Mouse (Mus musculus): ENCODE measurements around the gene Glcci1. TPM values are rescaled to one million over a fixed set of nuclear protein-coding genes. Genes with fewer than 3 reads are reported as not detected.

The Glcci1 gene
- polyA plus RNA-seq, 1 experiment: 155 TPM

DNA sequence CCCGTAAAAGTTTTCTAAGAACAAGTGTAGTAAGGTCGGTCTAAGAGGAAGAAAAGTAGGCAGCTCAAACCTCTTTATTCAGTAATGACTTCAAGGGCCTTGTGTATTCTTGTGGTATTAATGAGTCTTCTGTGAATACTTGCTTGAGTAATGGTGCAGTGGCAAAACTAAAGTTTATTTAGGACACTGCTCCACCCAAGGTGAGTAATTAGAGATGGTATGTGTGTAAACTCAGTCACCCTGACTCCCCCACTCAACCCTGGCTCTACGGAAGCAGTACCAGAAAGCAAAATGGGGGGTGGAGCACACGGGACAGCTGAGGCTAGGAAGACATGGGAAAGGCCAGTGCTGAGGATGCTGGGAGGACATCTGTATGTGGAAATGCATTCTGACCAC is 13.6 kb upstream of the Glcci1 start:
- H3K27ac ChIP-seq (ENCODE audit: control insufficient read depth, insufficient read depth, low read depth, low read length): no peak overlapping the region
- H3K36me3 ChIP-seq (ENCODE audit: control insufficient read depth, insufficient read depth, low read length): no peaks in the 10 kb centered on the region
- no peaks in the 10 kb centered on the region for H3K4me1 ChIP-seq (ENCODE audit: control insufficient read depth, insufficient read depth, low read length)

DNA sequence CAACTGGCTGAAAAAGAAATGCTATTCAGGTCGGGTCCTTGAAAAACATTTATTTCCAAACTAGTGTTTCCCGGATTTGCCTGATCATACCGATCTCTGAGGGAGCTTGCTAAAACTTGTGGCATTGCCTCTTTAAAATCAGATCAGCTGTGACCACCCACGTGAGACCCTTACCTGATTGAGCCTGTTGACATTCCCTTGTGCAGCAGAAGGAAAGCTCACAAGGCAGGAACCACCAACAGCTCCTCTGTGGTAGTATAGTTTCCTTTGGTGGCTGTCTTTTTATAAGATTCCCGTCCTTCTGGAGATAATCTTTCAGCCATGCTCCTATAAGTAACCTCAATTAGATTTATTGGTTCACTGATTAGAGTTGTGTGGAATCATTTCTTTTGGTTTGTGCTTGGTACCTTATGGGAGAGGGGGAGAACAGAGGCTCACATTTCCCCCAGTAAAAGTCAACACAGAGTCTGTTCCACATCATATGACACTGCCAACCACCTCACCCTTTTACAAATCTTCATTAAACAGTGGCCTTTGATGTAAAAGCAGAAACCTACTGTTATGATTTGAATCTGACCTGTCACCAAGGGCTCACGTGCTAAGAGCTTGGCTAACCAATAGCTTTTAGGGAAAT is 12.0 kb upstream of the Glcci1 start:
- H3K4me3 ChIP-seq (ENCODE audit: control insufficient read depth, low read depth, low read length): no peak overlapping the region
- TF ChIP-seq CTCF (IDR thresholded peaks at IDR 0.05; ENCODE audit: control insufficient read depth, insufficient read depth, insufficient replicate concordance, low read depth, low read length) (no peak), POLR2A (IDR thresholded peaks at IDR 0.05; ENCODE audit: control insufficient read depth, low read depth, low read length) (no peak)

More for the DNA sequence above, 13.6 kb upstream of the Glcci1 start:
- H3K4me3 ChIP-seq (ENCODE audit: control insufficient read depth, low read depth, low read length): no peak overlapping the region
- no peaks in the 10 kb centered on the region for H3K27me3 ChIP-seq (ENCODE audit: control insufficient read depth, insufficient read depth, low read length)
- TF ChIP-seq CTCF (IDR thresholded peaks at IDR 0.05; ENCODE audit: control insufficient read depth, insufficient read depth, insufficient replicate concordance, low read depth, low read length) (no peak), POLR2A (IDR thresholded peaks at IDR 0.05; ENCODE audit: control insufficient read depth, low read depth, low read length) (no peak)

GRCm38 (mm10) chr6:8497868-8498257 is 11.5 kb upstream of the Glcci1 start:
- Histone ChIP-seq H3K4me3 (ENCODE audit: control insufficient read depth, low read depth, low read length) (no peak overlapping the region), H3K4me1 (ENCODE audit: control insufficient read depth, insufficient read depth, low read length) (no peaks in the 10 kb centered on the region), H3K27ac (ENCODE audit: control insufficient read depth, insufficient read depth, low read depth, low read length) (no peak overlapping the region), H3K27me3 (ENCODE audit: control insufficient read depth, insufficient read depth, low read length) (no peaks in the 10 kb centered on the region), H3K36me3 (ENCODE audit: control insufficient read depth, insufficient read depth, low read length) (no peaks in the 10 kb centered on the region)
- no peak for TF ChIP-seq CTCF (IDR thresholded peaks at IDR 0.05; ENCODE audit: control insufficient read depth, insufficient read depth, insufficient replicate concordance, low read depth, low read length)
- no peak for TF ChIP-seq POLR2A (IDR thresholded peaks at IDR 0.05; ENCODE audit: control insufficient read depth, low read depth, low read length)

More for the DNA sequence above, 12.0 kb upstream of the Glcci1 start:
- Histone ChIP-seq H3K27me3 (ENCODE audit: control insufficient read depth, insufficient read depth, low read length) (no peaks in the 10 kb centered on the region), H3K36me3 (ENCODE audit: control insufficient read depth, insufficient read depth, low read length) (no peaks in the 10 kb centered on the region), H3K27ac (ENCODE audit: control insufficient read depth, insufficient read depth, low read depth, low read length) (no peak overlapping the region), H3K4me1 (ENCODE audit: control insufficient read depth, insufficient read depth, low read length) (no peaks in the 10 kb centered on the region)

- Histone ChIP-seq H3K4me3 (ENCODE audit: control insufficient read depth, low read depth, low read length) (no peak overlapping the region), H3K36me3 (ENCODE audit: control insufficient read depth, insufficient read depth, low read length) (no peaks in the 10 kb centered on the region), H3K27ac (ENCODE audit: control insufficient read depth, insufficient read depth, low read depth, low read length) (no peak overlapping the region), H3K4me1 (ENCODE audit: control insufficient read depth, insufficient read depth, low read length) (no peaks in the 10 kb centered on the region), H3K27me3 (ENCODE audit: control insufficient read depth, insufficient read depth, low read length) (no peaks in the 10 kb centered on the region)
- TF ChIP-seq CTCF (IDR thresholded peaks at IDR 0.05; ENCODE audit: control insufficient read depth, insufficient read depth, insufficient replicate concordance, low read depth, low read length) (no peak), POLR2A (IDR thresholded peaks at IDR 0.05; ENCODE audit: control insufficient read depth, low read depth, low read length) (no peak)
These were observed 10.4 kb upstream of the Glcci1 start for GRCm38 (mm10) chr6:8498961-8499360.

- Histone ChIP-seq H3K36me3 (ENCODE audit: control insufficient read depth, insufficient read depth, low read length) (no peaks in the 10 kb centered on the region), H3K4me3 (ENCODE audit: control insufficient read depth, low read depth, low read length) (no peak overlapping the region), H3K27ac (ENCODE audit: control insufficient read depth, insufficient read depth, low read depth, low read length) (no peak overlapping the region), H3K27me3 (ENCODE audit: control insufficient read depth, insufficient read depth, low read length) (no peaks in the 10 kb centered on the region), H3K4me1 (ENCODE audit: control insufficient read depth, insufficient read depth, low read length) (no peaks in the 10 kb centered on the region; the same call in 1 of the 2 replicates)
- TF ChIP-seq POLR2A (IDR thresholded peaks at IDR 0.05; ENCODE audit: control insufficient read depth, low read depth, low read length): no peak
- no peak for TF ChIP-seq CTCF (IDR thresholded peaks at IDR 0.05; ENCODE audit: control insufficient read depth, insufficient read depth, insufficient replicate concordance, low read depth, low read length)
These were observed 5.4 kb upstream of the Glcci1 start for GRCm38 (mm10) chr6:8503953-8504352.

DNA sequence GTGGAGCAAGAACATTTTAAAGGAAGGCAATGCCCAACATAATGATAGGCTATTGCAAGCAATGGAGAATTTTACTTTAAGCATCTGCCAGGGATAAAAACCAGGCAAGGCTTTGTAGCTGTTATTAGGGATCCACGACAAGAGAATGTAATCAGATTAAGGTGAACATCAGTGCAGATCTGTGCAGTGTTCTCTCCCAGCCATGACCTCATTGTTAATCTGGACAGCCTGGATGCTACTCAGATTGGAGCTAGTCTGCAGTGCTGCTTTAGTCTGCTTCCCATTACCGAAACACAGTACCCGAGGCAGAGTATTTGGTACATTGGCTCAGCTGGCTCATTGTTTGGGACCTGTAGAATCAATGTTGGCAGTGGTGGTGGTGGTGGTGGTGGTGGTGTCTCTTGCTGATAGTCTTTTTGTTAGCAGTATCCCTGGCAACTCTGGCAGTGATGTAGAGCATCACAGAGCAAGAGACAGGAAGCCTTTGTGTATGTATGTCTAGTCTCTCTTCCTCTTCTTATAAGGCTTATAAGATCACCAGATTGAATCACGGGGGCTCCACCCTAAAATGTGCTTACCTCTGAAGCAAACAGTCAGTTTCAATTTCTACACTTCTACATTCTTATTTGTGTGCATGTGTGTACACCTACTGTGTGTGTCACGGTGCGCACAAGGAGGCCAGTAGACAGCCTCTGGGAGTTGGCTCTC is 4.7 kb upstream of the Glcci1 start:
- H3K27me3 ChIP-seq (ENCODE audit: control insufficient read depth, insufficient read depth, low read length): no peaks in the 10 kb centered on the region
- H3K36me3 ChIP-seq (ENCODE audit: control insufficient read depth, insufficient read depth, low read length): no peaks in the 10 kb centered on the region
- no peak overlapping the region for H3K27ac ChIP-seq (ENCODE audit: control insufficient read depth, insufficient read depth, low read depth, low read length)
- H3K4me1 ChIP-seq (ENCODE audit: control insufficient read depth, insufficient read depth, low read length): no peaks in the 10 kb centered on the region; the same call in 1 of the 2 replicates
- no peak overlapping the region for H3K4me3 ChIP-seq (ENCODE audit: control insufficient read depth, low read depth, low read length)
- TF ChIP-seq CTCF (IDR thresholded peaks at IDR 0.05; ENCODE audit: control insufficient read depth, insufficient read depth, insufficient replicate concordance, low read depth, low read length) (no peak), POLR2A (IDR thresholded peaks at IDR 0.05; ENCODE audit: control insufficient read depth, low read depth, low read length) (no peak)

GRCm38 (mm10) chr6:8506631-8507030 is 2.8 kb upstream of the Glcci1 start:
- Histone ChIP-seq H3K36me3 (ENCODE audit: control insufficient read depth, insufficient read depth, low read length) (no peaks in the 10 kb centered on the region), H3K27me3 (ENCODE audit: control insufficient read depth, insufficient read depth, low read length) (no peaks in the 10 kb centered on the region), H3K4me3 (ENCODE audit: control insufficient read depth, low read depth, low read length) (no peak overlapping the region), H3K27ac (ENCODE audit: control insufficient read depth, insufficient read depth, low read depth, low read length) (no peak overlapping the region), H3K4me1 (ENCODE audit: control insufficient read depth, insufficient read depth, low read length) (peaks cover 2% of the 10 kb centered on the region)
- no peak for TF ChIP-seq POLR2A (IDR thresholded peaks at IDR 0.05; ENCODE audit: control insufficient read depth, low read depth, low read length)

Measured in testis, adult 2 months (tissue).